ENCODE assay signal across 30 mouse cellular contexts in genomic region chr6:34770491-34770890, GRCm38 (mm10). TPM values are rescaled to one million over a fixed set of nuclear protein-coding genes. Genes with fewer than 3 reads are reported as not detected.
DNase-seq lines count a peak whose midpoint lies in the region; ATAC-seq and TF ChIP-seq lines count a peak whose summit lies in the region.
"Had no signal": no experiment of that assay in that cellular context is flagged by ENCODE, and none has a peak within 500 bp of the region (broad histone marks: within the 10 kb centered on the region; RNA-seq: fewer than 3 reads in every experiment).

No protein-coding gene starts in this region.

- no peak for TF ChIP-seq CTCF in heart, postnatal 0 days (IDR thresholded peaks at IDR 0.05; ENCODE audit: low read depth)
- TF ChIP-seq CTCF in olfactory bulb, adult 2 months (IDR thresholded peaks at IDR 0.05; ENCODE audit: insufficient read depth, low read depth, low read length) = no peak

- H3K9ac ChIP-seq in heart, embryonic 11.5 days (ENCODE audit: low read depth, low read length) = no peak overlapping the region
- H3K9ac ChIP-seq in heart, embryonic 14.5 days (ENCODE audit: low read length) = peak overlapping the region; percentile 38; the same call in 1 of the 2 replicates
- no peak overlapping the region for H3K9ac ChIP-seq in heart, postnatal 0 days (replicated peaks; ENCODE audit: low read depth, low read length)
- H3K9ac ChIP-seq: embryonic facial prominence, embryonic 12.5 days; embryonic facial prominence, embryonic 15.5 days; forebrain, postnatal 0 days; hindbrain, embryonic 14.5 days had no signal

- H3K4me1 ChIP-seq in heart, embryonic 11.5 days (ENCODE audit: control insufficient read depth, insufficient read depth, low read length) = peaks cover 13% of the 10 kb centered on the region
- H3K4me1 ChIP-seq in heart, embryonic 14.5 days (ENCODE audit: control insufficient read depth in 2 of 2, insufficient read depth in 2 of 2, low read length in 2 of 2) = peaks cover 7 to 21% of the 10 kb centered on the region in 2 experiments
- H3K4me1 ChIP-seq in heart, postnatal 0 days (ENCODE audit: control insufficient read depth, insufficient read depth) = peaks cover 6% of the 10 kb centered on the region
- no peaks in the 10 kb centered on the region for H3K4me1 ChIP-seq in olfactory bulb, adult 2 months (ENCODE audit: control insufficient read depth, insufficient read depth, low read length)
- H3K4me1 ChIP-seq: embryonic facial prominence, embryonic 12.5 days; embryonic facial prominence, embryonic 15.5 days had no signal

- no peaks in the 10 kb centered on the region for H3K27me3 ChIP-seq in heart, embryonic 11.5 days (ENCODE audit: control insufficient read depth, insufficient read depth, low read length)
- no peaks in the 10 kb centered on the region for H3K27me3 ChIP-seq in heart, embryonic 14.5 days (ENCODE audit: control insufficient read depth, insufficient read depth, low read length)
- H3K27me3 ChIP-seq in heart, postnatal 0 days (ENCODE audit: control insufficient read depth, insufficient read depth, low read length) = no peaks in the 10 kb centered on the region
- H3K27me3 ChIP-seq: CH12.LX; embryonic facial prominence, embryonic 12.5 days; embryonic facial prominence, embryonic 15.5 days; Patski had no signal

- H3K27ac ChIP-seq in heart, embryonic 11.5 days (ENCODE audit: low read depth, low read length) = peak overlapping the region; percentile 70
- H3K27ac ChIP-seq in heart, embryonic 14.5 days (replicated peaks in 1 of 2; ENCODE audit: control insufficient read depth in 1 of 2, insufficient read depth in 1 of 2, low read depth in 2 of 2, low read length in 2 of 2) = peak overlapping the region; percentile 78 to 81
- peak overlapping the region; percentile 64 for H3K27ac ChIP-seq in heart, postnatal 0 days (ENCODE audit: low read depth)
- H3K27ac ChIP-seq in olfactory bulb, adult 2 months (ENCODE audit: insufficient read depth, low read depth, low read length) = 0 out of 2 replicates have a peak overlapping the region, but pooled peaks have one; percentile 29
- H3K27ac ChIP-seq: embryonic facial prominence, embryonic 12.5 days; embryonic facial prominence, embryonic 15.5 days; gastrocnemius, adult 2 months; hindbrain, embryonic 14.5 days; hindbrain, postnatal 0 days had no signal

- no peak for DNase-seq in heart, adult 11 months
- DNase-seq in heart, postnatal 25 days (ENCODE audit: low spot score) = no peak
- DNase-seq in heart, postnatal 0 days (ENCODE audit: low spot score) = peak; percentile 37
- DNase-seq in heart, postnatal 36 days = no peak
- DNase-seq: adrenal gland, postnatal 10 days; adrenal gland, postnatal 36 days; B cell, adult 2 months; cerebellum, adult 11 months; cerebellum, adult 2 months; cerebellum, adult 9-11 months; cerebellum, postnatal 25 days; gastrocnemius, adult 2 months; gastrocnemius, postnatal 14 days; heart, postnatal 14 days; kidney, adult 18-20 months; kidney, adult 9 months had no signal

- no peak for TF ChIP-seq POLR2A in olfactory bulb, adult 2 months (IDR thresholded peaks at IDR 0.05; ENCODE audit: insufficient read depth, low read depth, low read length)

- 0 out of 2 replicates have a peak overlapping the region, but pooled peaks have one; percentile 7 for H3K4me2 ChIP-seq in heart, embryonic 11.5 days
- peak overlapping the region; percentile 22; the same call in 1 of the 2 replicates for H3K4me2 ChIP-seq in heart, embryonic 14.5 days (ENCODE audit: low read length)
- no peak overlapping the region for H3K4me2 ChIP-seq in heart, postnatal 0 days (ENCODE audit: low read depth, low read length)
- H3K4me2 ChIP-seq: embryonic facial prominence, embryonic 12.5 days; embryonic facial prominence, embryonic 15.5 days; hindbrain, embryonic 14.5 days had no signal

- H3K9me3 ChIP-seq in heart, embryonic 11.5 days (replicated peaks; ENCODE audit: control insufficient read depth, low read length) = no peaks in the 10 kb centered on the region
- no peaks in the 10 kb centered on the region for H3K9me3 ChIP-seq in heart, embryonic 14.5 days (ENCODE audit: control insufficient read depth, low read length)
- no peaks in the 10 kb centered on the region for H3K9me3 ChIP-seq in heart, postnatal 0 days (replicated peaks; ENCODE audit: control insufficient read depth, low read length)
- H3K9me3 ChIP-seq: embryonic facial prominence, embryonic 12.5 days; embryonic facial prominence, embryonic 15.5 days; G1E had no signal

- TF ChIP-seq EP300 in heart, postnatal 0 days (IDR thresholded peaks at IDR 0.05; ENCODE audit: low read depth) = no peak

- peaks cover 24% of the 10 kb centered on the region for H3K36me3 ChIP-seq in heart, embryonic 11.5 days (ENCODE audit: control insufficient read depth, insufficient read depth, low read length)
- peaks cover 92% of the 10 kb centered on the region for H3K36me3 ChIP-seq in heart, embryonic 14.5 days (ENCODE audit: control insufficient read depth, insufficient read depth, low read length)
- peaks cover 63% of the 10 kb centered on the region for H3K36me3 ChIP-seq in heart, postnatal 0 days (replicated peaks; ENCODE audit: control insufficient read depth, insufficient read depth, low read length)
- H3K36me3 ChIP-seq: G1E had no signal

- 49% methylated on average over 6 of the region's 6 CpGs for WGBS in heart, embryonic 11.5 days (ENCODE audit: insufficient replicate concordance)
- WGBS in heart, embryonic 14.5 days = 23% methylated on average over 6 of the region's 6 CpGs
- 19% methylated on average over 6 of the region's 6 CpGs for WGBS in heart, postnatal 0 days
- WGBS in olfactory bulb, adult 2 months = 37% methylated on average over 6 of the region's 6 CpGs

- no peak overlapping the region for H3K4me3 ChIP-seq in heart, embryonic 11.5 days (ENCODE audit: low read depth, low read length)
- no peak overlapping the region for H3K4me3 ChIP-seq in heart, embryonic 14.5 days (ENCODE audit: control insufficient read depth in 1 of 2, insufficient read depth in 1 of 2, low read depth in 1 of 2, low read length in 2 of 2)
- no peak overlapping the region for H3K4me3 ChIP-seq in heart, postnatal 0 days (ENCODE audit: low read depth, low read length)
- no peak overlapping the region for H3K4me3 ChIP-seq in olfactory bulb, adult 2 months (ENCODE audit: insufficient read depth, low read depth, low read length)
- H3K4me3 ChIP-seq: embryonic facial prominence, embryonic 12.5 days; embryonic facial prominence, embryonic 15.5 days; gastrocnemius, adult 2 months had no signal

- intact Hi-C loops in heart, postnatal 25 days (cut with DNase I) = no loop called here
- intact Hi-C loops in heart, postnatal 36 days (cut with DNase I) = loop anchor here (10.0 kb wide), 1 partner anchor 596 kb away; the partner anchor contains the start of gene Slc35b4

- ATAC-seq in heart, embryonic 11.5 days (replicated peaks; ENCODE audit: insufficient number of reproducible peaks, low FRiP score, low TSS enrichment) = no peak
- ATAC-seq in heart, embryonic 14.5 days (ENCODE audit: insufficient number of reproducible peaks, insufficient read depth, low FRiP score, low read depth) = no peak
- ATAC-seq in heart, postnatal 0 days (ENCODE audit: insufficient read depth, low read depth) = peak; percentile 60; the same call in 1 of the 2 replicates
- ATAC-seq: forebrain, embryonic 14.5 days; forebrain, postnatal 0 days; hindbrain, postnatal 0 days; inflammation-experienced regulatory T-cells, adult 6 months; intestine, embryonic 16.5 days; Patski had no signal

RNA-seq across cellular contexts. Expression of gene Agbl3, which starts 9.7 kb away (rescaled TPM):
- polyA plus RNA-seq in heart, embryonic 11.5 days (2014; fragmentation: Nextera tagmentation; extraction: Ambion mirVana) = 4.0 and 4.7 TPM in 2 replicates
- polyA plus RNA-seq in heart, embryonic 14.5 days (2014; fragmentation: Nextera tagmentation; extraction: Ambion mirVana) = 6.0 and 6.6 TPM in 2 replicates
- 1 to 10 TPM; 3.2 to 3.9 TPM for total RNA-seq in heart, postnatal 25 days (2021)
- 3.6 and 17.1 TPM in 2 replicates for total RNA-seq in heart, postnatal 0 days (2014; rRNA removed; ENCODE audit: low replicate concordance)
- polyA plus RNA-seq in heart, postnatal 0 days (2015; fragmentation: Nextera tagmentation; extraction: Ambion mirVana) = 7.9 and 8.0 TPM in 2 replicates
- 1 to 10 TPM; 3.1 to 3.9 TPM for total RNA-seq in heart, postnatal 36 days (2021)
- not detected in 2 replicates for polyA plus RNA-seq in olfactory bulb, adult 2 months (2012; ENCODE audit: insufficient read depth, insufficient read length, low replicate concordance, missing spikeins)
- polyA plus RNA-seq: G1E had no signal

Comparison
In these comparisons a context has a peak if more than half of its experiments do, and no peak if none do; other contexts are left out.
1. H3K27ac ChIP-seq: peak in every context shown above with its lines; median percentile 80 in heart, embryonic 14.5 days; 70 in heart, embryonic 11.5 days; 64 in heart, postnatal 0 days; 29 in olfactory bulb, adult 2 months.